Mouse (Mus musculus): ENCODE data around the gene Rgs9.

DNA sequence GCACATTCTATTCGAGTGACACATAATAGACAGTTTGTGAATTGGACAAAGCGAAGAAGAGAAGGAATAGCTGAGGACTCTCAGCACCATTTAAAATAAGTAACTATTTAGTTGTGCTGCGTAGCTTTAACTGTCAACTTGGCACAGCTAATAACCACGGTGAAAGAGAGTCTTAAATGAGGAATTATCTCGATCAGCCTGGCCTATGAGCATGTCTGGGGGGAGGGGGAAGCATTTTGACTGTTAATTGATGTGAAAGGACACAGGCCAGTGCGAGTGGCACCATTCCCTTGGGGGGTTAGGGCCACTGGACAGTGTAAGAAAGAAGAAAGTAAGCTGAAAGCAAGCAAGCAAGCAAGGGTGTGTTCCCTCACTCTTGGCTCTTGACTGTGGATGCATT is 38.0 kb upstream of the Rgs9 start:
- TF ChIP-seq CTCF (IDR thresholded peaks at IDR 0.05; ENCODE audit: low read depth) = no peak
- no peak for TF ChIP-seq EP300 (optimal IDR thresholded peaks at IDR 0.05)
